Comparison of ENCODE assay signal across 8 mouse cellular contexts in genomic region chr12:108307553-108307952, GRCm38 (mm10). TPM values are rescaled to one million over a fixed set of nuclear protein-coding genes. Genes with fewer than 3 reads are reported as not detected.
DNase-seq lines count a peak whose midpoint lies in the region.

No protein-coding gene starts in this region.

- peak; percentile 60 for DNase-seq in gastrocnemius, postnatal 10 days
- DNase-seq in gastrocnemius, postnatal 36 days = no peak
- DNase-seq in 3T3-L1 (ENCODE audit: low read depth, low spot score) (peak; percentile 67), WW6 (ENCODE audit: low read depth, low spot score) (peak; percentile 65)
- DNase-seq in forelimb bud, embryonic 11.5 days (ENCODE audit: low read depth, low spot score) = peak; percentile 65
- DNase-seq in left cerebral cortex, postnatal 4 days = peak; percentile 59
- peak; percentile 77 for DNase-seq in neural tube, embryonic 10.5 days (ENCODE audit: extremely low spot score, low spot score)
- no peak for DNase-seq in spleen, postnatal 36 days (ENCODE audit: low spot score in 2 of 2)

- intact Hi-C loops in gastrocnemius, postnatal 36 days (cut with DNase I) = no loop called here
- intact Hi-C loops in left cerebral cortex, postnatal 4 days (cut with DNase I) = no loop called here

RNA-seq across cellular contexts. Expression of gene Hhipl1, which starts 1.5 kb away (rescaled TPM):
- total RNA-seq in gastrocnemius, postnatal 10 days (2021) = under 1 TPM; 0.38 to 0.54 TPM
- 1 to 10 TPM in 1 of 2 experiments, under 1 TPM in 1; 0.74 to 1.3 TPM for total RNA-seq in gastrocnemius, postnatal 36 days (2021)
- 1 to 10 TPM; 6.3 to 6.6 TPM for total RNA-seq in left cerebral cortex, postnatal 4 days (2021)

RNA-seq across cellular contexts. Expression of gene Cyp46a1, which starts 26.6 kb away (rescaled TPM):
- 1 to 10 TPM; 1.1 to 1.5 TPM for total RNA-seq in gastrocnemius, postnatal 10 days (2021)
- total RNA-seq in gastrocnemius, postnatal 36 days (2021) = under 1 TPM in 1 of 2 experiments, not detected in 1; 0.26 TPM
- total RNA-seq in left cerebral cortex, postnatal 4 days (2021) = 10 to 100 TPM; 65.7 to 78.6 TPM

RNA-seq across cellular contexts. Expression of gene Ccdc85c, which starts 32.3 kb away (rescaled TPM):
- total RNA-seq in gastrocnemius, postnatal 10 days (2021) = 1 to 10 TPM; 5.0 to 5.1 TPM
- total RNA-seq in gastrocnemius, postnatal 36 days (2021) = 10 to 100 TPM; 24.0 to 26.5 TPM
- total RNA-seq in left cerebral cortex, postnatal 4 days (2021) = 10 to 100 TPM; 60.2 to 64.1 TPM

Comparison
In these comparisons a context has a peak if more than half of its experiments do, and no peak if none do; other contexts are left out.
1. DNase-seq: peak in gastrocnemius, postnatal 10 days (single experiment), 3T3-L1 (single experiment), WW6 (single experiment), forelimb bud, embryonic 11.5 days (single experiment), left cerebral cortex, postnatal 4 days (single experiment) and neural tube, embryonic 10.5 days (single experiment); none in gastrocnemius, postnatal 36 days (0 of 2) and spleen, postnatal 36 days (0 of 2).
2. RNA of gene Ccdc85c, which starts 32.3 kb away (total RNA-seq): 60.2 to 64.1 TPM in left cerebral cortex, postnatal 4 days and 24.0 to 26.5 TPM in gastrocnemius, postnatal 36 days; 5.0 to 5.1 TPM in gastrocnemius, postnatal 10 days; every median in the first group is over 4 times any median in the second.
3. RNA of gene Cyp46a1, which starts 26.6 kb away (total RNA-seq): 65.7 to 78.6 TPM in left cerebral cortex, postnatal 4 days; 1.1 to 1.5 TPM in gastrocnemius, postnatal 10 days and 0.26 TPM in gastrocnemius, postnatal 36 days; every median in the first group is over 10 times any median in the second.